Mouse (Mus musculus): ENCODE measurements around the gene Mepce.
"Not testable (repeated sequence)": the region's sequence is repeated elsewhere in the genome, so short reads cannot be mapped to it uniquely, and the experiment has no call there.

Gene Mepce

DNA sequence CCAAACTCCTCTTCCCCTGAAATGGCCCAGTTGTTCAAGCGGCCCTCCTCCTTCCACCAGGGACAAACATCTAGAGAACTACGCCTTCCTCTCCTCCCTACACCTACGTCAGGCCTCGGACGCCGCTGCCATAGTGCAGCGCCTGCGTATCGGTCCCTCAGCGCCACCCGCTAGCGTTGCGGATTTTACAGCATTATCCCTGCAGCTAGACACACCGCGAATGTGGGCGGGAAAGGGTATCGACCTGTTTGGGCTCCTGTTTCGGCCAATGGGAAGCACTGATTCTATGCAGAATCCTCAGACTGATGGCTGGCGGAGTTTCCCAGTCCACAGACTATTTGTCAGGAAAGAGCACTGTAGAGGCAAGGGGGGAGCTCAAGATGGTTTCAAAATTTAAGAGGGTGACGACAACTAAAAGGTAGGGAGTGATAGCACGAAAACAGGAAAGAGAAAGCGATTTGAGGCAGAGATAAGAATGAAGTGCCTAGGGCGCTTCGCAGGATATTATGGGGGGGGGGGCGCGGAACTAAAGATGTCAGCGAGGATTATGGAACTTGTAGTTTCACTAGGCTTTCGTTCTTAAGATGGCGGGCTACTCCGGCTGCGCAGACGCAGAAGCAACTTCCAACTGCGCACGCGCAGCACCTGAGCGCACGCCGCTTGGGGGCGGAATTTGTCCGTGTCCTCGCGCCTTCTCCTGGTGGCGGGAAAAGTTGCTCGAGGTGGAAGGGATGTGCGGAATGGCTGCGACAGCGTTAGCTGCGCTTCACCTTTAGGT, at the start of gene Mepce, which contains the start of gene Zcwpw1:
Mepce (minus strand) TSS at position 505 of the 778 bp plus-strand sequence.
Zcwpw1 (plus strand) TSS at position 648 of the 778 bp plus-strand sequence.
- DNase-seq (ENCODE audit: low spot score in 2 of 2): peak; percentile 97

- not testable (repeated sequence) for DNase-seq (ENCODE audit: low spot score in 2 of 2)
Measured at GRCm38 (mm10) chr5:137837110-137837509, 49.7 kb upstream of the Mepce start.

- no peak for DNase-seq (ENCODE audit: low spot score in 2 of 2)
Measured at GRCm38 (mm10) chr5:137836611-137837010, 49.2 kb upstream of the Mepce start.

DNA sequence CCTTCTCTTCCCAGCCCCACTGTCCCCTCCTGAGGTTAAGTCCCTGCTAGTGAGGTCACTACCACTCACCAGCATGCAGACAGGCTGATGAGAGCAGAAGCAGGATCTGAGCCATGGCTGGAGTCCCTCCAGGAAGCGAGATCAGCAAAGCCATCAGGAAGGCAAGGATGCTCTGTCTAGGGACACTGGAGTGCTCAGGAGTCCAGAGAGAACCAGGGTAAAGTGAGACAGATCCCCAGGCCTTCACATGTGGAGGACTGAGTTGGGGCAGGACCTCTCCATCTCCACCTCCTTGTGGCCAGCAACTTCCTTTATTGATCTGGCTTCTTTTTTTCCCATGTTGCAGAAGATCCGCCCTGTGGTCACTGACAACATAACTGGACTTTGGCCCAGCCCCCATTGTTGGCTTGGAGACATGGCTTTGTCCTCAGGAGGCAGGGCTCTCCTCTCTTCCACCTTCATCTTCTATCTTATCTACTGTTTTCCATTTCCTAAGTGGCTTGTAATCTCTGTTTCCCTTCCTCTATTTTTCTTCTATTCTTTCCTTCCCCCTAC, 48.6 kb upstream of the Mepce start, which contains the start of gene Pilra:
Pilra (minus strand) TSS at position 316 of the 555 bp plus-strand sequence.
- not testable (repeated sequence) for DNase-seq (ENCODE audit: low spot score in 2 of 2)

GRCm38 (mm10) chr5:137833500-137833899, 46.0 kb upstream of the Mepce start:
- DNase-seq (ENCODE audit: low spot score in 2 of 2): no peak

DNA sequence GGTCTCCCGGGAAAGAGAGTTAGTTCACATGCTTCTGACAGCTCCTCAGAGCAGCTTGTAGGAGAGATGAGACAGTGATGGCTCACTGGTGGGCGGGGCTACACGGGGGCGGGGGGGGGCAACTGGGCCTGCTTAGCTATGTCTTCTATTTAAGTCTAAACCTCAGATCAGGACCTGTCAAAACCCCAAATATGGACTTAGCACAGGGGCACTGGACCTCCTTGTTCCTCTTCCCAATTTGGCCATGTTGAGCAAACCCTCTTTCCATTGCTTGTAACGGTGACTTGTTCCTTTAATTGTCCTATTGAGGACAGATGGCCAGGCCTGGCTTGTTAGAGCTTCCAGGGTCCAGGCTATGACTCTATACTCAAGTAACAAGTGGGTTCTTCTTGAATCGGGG, 44.1 kb upstream of the Mepce start:
- no peak for DNase-seq (ENCODE audit: low spot score in 2 of 2)

- DNase-seq (ENCODE audit: low spot score in 2 of 2): no peak
Measured at GRCm38 (mm10) chr5:137831106-137831505, 43.7 kb upstream of the Mepce start.

- DNase-seq (ENCODE audit: low spot score in 2 of 2): no peak
Measured at GRCm38 (mm10) chr5:137830238-137830637, 42.8 kb upstream of the Mepce start.

GRCm38 (mm10) chr5:137828694-137829093, 41.2 kb upstream of the Mepce start:
- DNase-seq (ENCODE audit: low spot score in 2 of 2): no peak

- DNase-seq (ENCODE audit: low spot score in 2 of 2): no peak
Measured at GRCm38 (mm10) chr5:137826421-137826820, 39.0 kb upstream of the Mepce start.

- DNase-seq (ENCODE audit: low spot score in 2 of 2): no peak
Measured at GRCm38 (mm10) chr5:137825971-137826370, 38.5 kb upstream of the Mepce start.

DNA sequence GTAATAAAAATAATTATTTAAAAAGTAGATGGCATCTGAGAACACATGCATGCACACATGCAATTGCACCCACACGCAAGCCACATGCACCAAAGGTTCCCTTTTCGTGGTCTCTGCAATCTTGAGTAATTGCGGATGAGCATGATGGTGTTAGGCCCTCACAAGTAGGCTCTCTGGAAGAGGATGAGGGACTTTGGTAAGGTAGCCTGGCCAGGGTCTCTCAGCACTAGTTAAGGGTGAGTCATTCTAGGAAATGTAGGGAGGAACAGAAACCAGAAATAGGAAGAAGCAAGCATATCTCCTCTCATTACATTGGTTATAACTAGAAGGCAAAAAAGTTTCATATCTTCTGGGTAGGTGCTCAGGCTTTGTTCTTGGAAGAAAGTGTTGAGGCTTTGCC, 37.6 kb upstream of the Mepce start:
- no peak for DNase-seq (ENCODE audit: low spot score in 2 of 2)

- no peak for DNase-seq (ENCODE audit: low spot score in 2 of 2)
Measured at GRCm38 (mm10) chr5:137823455-137824045, 36.1 kb upstream of the Mepce start.

DNA sequence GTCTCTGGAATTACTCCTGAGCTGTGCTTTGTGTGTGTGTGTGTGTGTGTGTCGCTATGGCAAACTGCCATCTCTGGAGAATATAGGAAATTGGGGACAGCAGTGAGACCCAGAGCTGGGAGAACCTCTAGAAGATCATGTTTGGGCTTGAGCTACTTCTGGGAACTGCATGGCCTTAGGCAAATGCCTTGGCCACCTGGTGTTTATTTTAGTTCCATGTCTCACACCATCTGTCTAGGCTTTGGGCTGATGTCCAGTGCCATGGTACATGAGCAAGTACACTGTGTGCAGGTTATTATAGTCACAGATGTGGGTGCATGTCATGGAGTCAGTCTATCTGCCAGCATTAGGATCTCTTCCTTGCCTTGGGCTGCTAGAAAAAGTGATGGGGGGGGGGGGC, 35.1 kb upstream of the Mepce start:
- DNase-seq (ENCODE audit: low spot score in 2 of 2): no peak

GRCm38 (mm10) chr5:137822126-137822525, 34.7 kb upstream of the Mepce start:
- no peak for DNase-seq (ENCODE audit: low spot score in 2 of 2)

- no peak for DNase-seq (ENCODE audit: low spot score in 2 of 2)
Measured at GRCm38 (mm10) chr5:137817466-137818222, 30.2 kb upstream of the Mepce start.

GRCm38 (mm10) chr5:137808316-137808715, 20.9 kb upstream of the Mepce start:
- no peak for DNase-seq (ENCODE audit: low spot score in 2 of 2)

DNA sequence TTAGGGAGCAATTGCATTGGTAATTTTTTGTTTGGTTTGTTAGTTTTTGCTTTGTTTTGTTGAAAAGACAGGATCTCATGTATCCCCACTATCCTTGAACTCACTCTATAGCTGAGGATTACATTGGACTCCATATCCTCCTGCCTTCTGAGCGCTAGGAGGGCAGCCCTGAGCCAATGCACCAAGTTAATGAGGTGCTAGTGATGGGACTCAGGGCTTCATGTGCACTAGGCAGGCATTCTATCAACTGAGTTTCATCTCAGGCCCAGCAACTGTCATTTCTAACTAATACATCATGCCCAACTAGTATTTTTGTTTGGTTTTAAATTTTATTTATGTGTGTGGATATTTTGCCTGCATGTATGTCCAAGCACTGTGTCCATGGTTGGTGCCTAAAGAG, 18.7 kb upstream of the Mepce start:
- no peak for DNase-seq (ENCODE audit: low spot score in 2 of 2)

DNA sequence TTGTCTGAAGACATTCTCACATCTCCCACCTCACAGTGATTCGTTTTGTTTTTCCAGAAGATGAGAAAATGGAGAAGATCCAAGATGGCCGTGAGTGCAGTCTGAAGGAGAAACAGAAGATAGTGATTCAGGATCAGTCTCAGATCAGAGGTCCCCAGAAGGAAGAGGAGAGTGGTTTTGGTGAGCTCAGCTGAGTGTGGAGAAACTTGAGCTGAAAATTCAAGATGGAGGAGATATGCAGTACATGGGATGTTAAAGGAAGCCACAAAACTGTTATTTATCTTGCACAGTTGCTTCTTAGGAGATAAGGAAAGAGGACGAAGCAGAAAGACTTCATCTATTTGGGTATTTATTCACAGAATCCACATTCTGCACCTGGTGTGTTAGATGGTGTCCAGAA, 13.5 kb upstream of the Mepce start:
- no peak for DNase-seq (ENCODE audit: low spot score in 2 of 2)

DNA sequence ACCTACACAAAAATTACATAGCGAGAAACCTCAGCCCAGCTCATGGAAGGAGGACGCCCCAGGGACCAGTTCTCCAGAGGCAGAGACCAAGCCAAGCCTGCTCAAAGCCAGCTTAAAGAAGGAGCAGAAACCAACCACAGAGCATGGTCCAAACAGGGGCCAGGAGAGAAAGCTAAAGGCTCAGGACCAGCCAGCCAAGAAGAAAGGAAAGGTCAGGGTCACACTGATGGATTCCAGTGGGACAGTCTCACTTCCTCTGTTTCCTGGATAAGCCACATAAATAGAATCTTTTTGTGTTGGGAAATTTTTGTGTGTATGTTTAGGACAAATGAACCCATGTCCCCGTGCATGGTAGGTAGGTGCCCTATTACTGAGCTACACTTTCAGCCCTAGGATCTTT, 9.2 kb upstream of the Mepce start:
- DNase-seq (ENCODE audit: low spot score in 2 of 2): no peak

GRCm38 (mm10) chr5:137791553-137791952, 4.1 kb upstream of the Mepce start:
- no peak for DNase-seq (ENCODE audit: low spot score in 2 of 2)

DNA sequence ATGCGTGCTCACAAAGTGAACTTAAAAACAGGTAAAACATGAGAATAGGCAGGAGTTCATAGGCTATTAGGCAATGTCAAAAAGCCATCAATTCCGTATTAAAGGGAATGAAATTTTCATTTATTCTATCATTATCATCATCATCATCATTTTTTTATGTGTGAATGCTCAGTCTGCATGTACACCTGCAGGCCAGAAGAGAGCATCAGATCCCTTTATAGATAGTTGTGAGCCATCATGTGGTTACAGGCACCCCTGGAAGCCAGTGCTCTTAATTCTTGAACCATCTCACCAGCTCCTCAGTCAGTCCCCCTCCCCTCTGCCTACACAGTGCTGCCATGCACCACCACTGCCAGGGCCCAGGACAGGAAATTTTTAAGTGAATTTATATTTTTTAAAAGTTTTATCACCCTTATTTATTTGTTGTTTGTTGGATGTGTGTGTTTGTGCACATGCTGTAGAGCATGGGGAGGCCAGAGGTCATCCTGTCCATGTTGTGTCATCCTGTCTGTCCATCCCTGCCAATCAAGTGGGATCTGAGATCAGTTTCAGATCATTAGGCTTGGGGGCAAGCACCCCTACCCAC, 1.6 kb upstream of the Mepce start:
- no peak for DNase-seq (ENCODE audit: low spot score in 2 of 2)
